Mouse (Mus musculus) R1 (cell line): Measurements from ENCODE around the gene Vmn2r10.
"Not testable (repeated sequence)": the region's sequence is repeated elsewhere in the genome, so short reads cannot be mapped to it uniquely, and the experiment has no call there.

Experiments used
- DNase-seq: peaks from one replicate; pipeline ENCODE4 v3.0.0-alpha.2; 2018; ENCODE audit warnings: low read depth, low spot score

The Vmn2r10 gene

GRCm38 (mm10) chr5:109006427-109006826, at the start of gene Vmn2r10:
TSS of gene Vmn2r10 (minus strand) at chr5:109006527.
- not testable (repeated sequence) for DNase-seq

GRCm38 (mm10) chr5:109055286-109055685, 49.0 kb upstream of the Vmn2r10 start:
- no peak for DNase-seq

- peak; percentile 47 for DNase-seq
Observed at GRCm38 (mm10) chr5:109032591-109032990, 26.3 kb upstream of the Vmn2r10 start.

- peak; percentile 54 for DNase-seq
Observed at GRCm38 (mm10) chr5:108988924-108989323, 17.4 kb downstream of the Vmn2r10 start.
